Mouse (Mus musculus) forebrain, embryonic 10.5 days (tissue): ENCODE measurements at regions not wholly inside any gene's neighbourhood (a gene's known extent, or its start where the extent isn't known, plus 50 kb on each side); places are given as distances from the start of the nearest gene placed in this dataset.
"Not testable (repeated sequence)": the region's sequence is repeated elsewhere in the genome, so short reads cannot be mapped to it uniquely, and the experiment has no call there.

ENCODE experiments used
- DNase-seq: peaks from one replicate; pipeline ENCODE4 v3.0.0-alpha.2; 2017; ENCODE audit warnings: low spot score; ENCODE audit errors: extremely low spot score
- H3K27ac ChIP-seq: fragments of 300-500 bp; sonication (generic); 2 replicates; pipeline ENCODE4 v1.5.1; 2016; ENCODE audit warnings: mild to moderate bottlenecking
- H3K27me3 ChIP-seq: fragments of 300-500 bp; sonication (generic); 2 replicates; pipeline ENCODE4 v1.6.1; 2016; ENCODE audit warnings: mild to moderate bottlenecking; ENCODE audit not compliant: poor library complexity, severe bottlenecking
- H3K36me3 ChIP-seq: fragments of 300-500 bp; sonication (generic); replicated peaks from 2 replicates; pipeline ENCODE4 v1.6.1; 2016; ENCODE audit warnings: mild to moderate bottlenecking, moderate library complexity
- H3K4me1 ChIP-seq: fragments of 300-500 bp; sonication (generic); 2 replicates; pipeline ENCODE4 v1.6.1; 2016
- H3K4me3 ChIP-seq: fragments of 300-500 bp; sonication (generic); 2 replicates; pipeline ENCODE4 v1.5.1; 2016; ENCODE audit warnings: mild to moderate bottlenecking, moderate library complexity
- H3K9me3 ChIP-seq: fragments of 300-500 bp; sonication (generic); 2 replicates; pipeline ENCODE4 v1.6.1; 2016; ENCODE audit warnings: mild to moderate bottlenecking, moderate library complexity
- WGBS: fragments of 180-500 bp; shearing (Covaris S2); methylation state at CpG from one replicate; pipeline ENCODE4 v1.1.7; 2016; 5-methylcytosine and 5-hydroxymethylcytosine counted together

- H3K4me3 ChIP-seq = no peak overlapping the region
- 65% methylated on average over 1 of the region's 1 CpGs for WGBS
- DNase-seq = no peak
- H3K27me3 ChIP-seq = no peaks in the 10 kb centered on the region
- H3K4me1 ChIP-seq = no peaks in the 10 kb centered on the region
- no peak overlapping the region for H3K27ac ChIP-seq
- no peaks in the 10 kb centered on the region for H3K36me3 ChIP-seq
- no peaks in the 10 kb centered on the region for H3K9me3 ChIP-seq
Measured at GRCm38 (mm10) chr6:107052180-107052579, 252.3 kb upstream of the Crbn start.

- Histone ChIP-seq H3K36me3 (no peaks in the 10 kb centered on the region), H3K4me3 (no peak overlapping the region), H3K9me3 (0 out of 2 replicates have a peak, but pooled peaks cover 7% of the 10 kb centered on the region), H3K27ac (no peak overlapping the region), H3K4me1 (no peaks in the 10 kb centered on the region), H3K27me3 (no peaks in the 10 kb centered on the region)
- 84% methylated on average over 3 of the region's 3 CpGs for WGBS
- no peak for DNase-seq
Measured at GRCm38 (mm10) chr6:107059001-107059765, 259.3 kb upstream of the Crbn start.

GRCm38 (mm10) chr6:107062886-107063565 is 263.1 kb upstream of the Crbn start:
- Histone ChIP-seq H3K4me3 (no peak overlapping the region), H3K27me3 (no peaks in the 10 kb centered on the region), H3K36me3 (no peaks in the 10 kb centered on the region), H3K9me3 (0 out of 2 replicates have a peak, but pooled peaks cover 4% of the 10 kb centered on the region), H3K4me1 (no peaks in the 10 kb centered on the region), H3K27ac (no peak overlapping the region)
- no peak for DNase-seq
- 91% methylated on average over 6 of the region's 6 CpGs for WGBS

- Histone ChIP-seq H3K9me3 (no peaks in the 10 kb centered on the region), H3K4me3 (no peak overlapping the region), H3K4me1 (no peaks in the 10 kb centered on the region), H3K36me3 (no peaks in the 10 kb centered on the region), H3K27ac (no peak overlapping the region), H3K27me3 (no peaks in the 10 kb centered on the region)
- no peak for DNase-seq
- 91% methylated on average over 7 of the region's 7 CpGs for WGBS
Measured at GRCm38 (mm10) chr6:107070441-107070840, 270.6 kb upstream of the Crbn start.

GRCm38 (mm10) chr6:107092600-107092999 is 292.7 kb upstream of the Crbn start:
- Histone ChIP-seq H3K27ac (no peak overlapping the region), H3K4me1 (no peaks in the 10 kb centered on the region), H3K36me3 (no peaks in the 10 kb centered on the region), H3K9me3 (no peaks in the 10 kb centered on the region), H3K4me3 (no peak overlapping the region), H3K27me3 (no peaks in the 10 kb centered on the region)
- no peak for DNase-seq

- Histone ChIP-seq H3K27me3 (no peaks in the 10 kb centered on the region), H3K9me3 (no peaks in the 10 kb centered on the region), H3K4me3 (no peak overlapping the region), H3K4me1 (no peaks in the 10 kb centered on the region), H3K36me3 (no peaks in the 10 kb centered on the region), H3K27ac (no peak overlapping the region)
- 94% methylated on average over 1 of the region's 1 CpGs for WGBS
- no peak for DNase-seq
Measured at GRCm38 (mm10) chr6:107128716-107129115, 328.8 kb upstream of the Crbn start.

GRCm38 (mm10) chr6:107167736-107168491 is 361.7 kb upstream of the Lrrn1 start:
- Histone ChIP-seq H3K27ac (no peak overlapping the region), H3K36me3 (no peaks in the 10 kb centered on the region), H3K4me1 (no peaks in the 10 kb centered on the region), H3K27me3 (no peaks in the 10 kb centered on the region), H3K4me3 (no peak overlapping the region), H3K9me3 (no peaks in the 10 kb centered on the region)
- 70% methylated on average over 3 of the region's 3 CpGs for WGBS
- DNase-seq = no peak

GRCm38 (mm10) chr6:107218309-107218708 is 311.3 kb upstream of the Lrrn1 start:
- no peaks in the 10 kb centered on the region for H3K4me1 ChIP-seq
- no peaks in the 10 kb centered on the region for H3K9me3 ChIP-seq
- no peak for DNase-seq
- H3K4me3 ChIP-seq = no peak overlapping the region
- WGBS = 66% methylated on average over 2 of the region's 2 CpGs
- no peaks in the 10 kb centered on the region for H3K36me3 ChIP-seq
- no peaks in the 10 kb centered on the region for H3K27me3 ChIP-seq
- H3K27ac ChIP-seq = no peak overlapping the region

GRCm38 (mm10) chr6:107218721-107219120 is 310.8 kb upstream of the Lrrn1 start:
- Histone ChIP-seq H3K9me3 (no peaks in the 10 kb centered on the region), H3K4me3 (no peak overlapping the region), H3K27ac (no peak overlapping the region), H3K27me3 (no peaks in the 10 kb centered on the region), H3K36me3 (no peaks in the 10 kb centered on the region), H3K4me1 (no peaks in the 10 kb centered on the region)
- WGBS = 69% methylated on average over 4 of the region's 4 CpGs
- no peak for DNase-seq

GRCm38 (mm10) chr6:107222602-107223001 is 307.0 kb upstream of the Lrrn1 start:
- no peaks in the 10 kb centered on the region for H3K4me1 ChIP-seq
- WGBS = 74% methylated on average over 3 of the region's 3 CpGs
- no peaks in the 10 kb centered on the region for H3K27me3 ChIP-seq
- no peaks in the 10 kb centered on the region for H3K36me3 ChIP-seq
- no peaks in the 10 kb centered on the region for H3K9me3 ChIP-seq
- no peak overlapping the region for H3K27ac ChIP-seq
- H3K4me3 ChIP-seq = no peak overlapping the region
- no peak for DNase-seq

GRCm38 (mm10) chr6:107229843-107230242 is 299.7 kb upstream of the Lrrn1 start:
- H3K27ac ChIP-seq, H3K9me3 ChIP-seq, H3K4me1 ChIP-seq, H3K27me3 ChIP-seq, DNase-seq, H3K36me3 ChIP-seq, H3K4me3 ChIP-seq: not testable (repeated sequence)
- 91% methylated on average over 6 of the region's 6 CpGs for WGBS

GRCm38 (mm10) chr6:107237692-107238091 is 291.9 kb upstream of the Lrrn1 start:
- Histone ChIP-seq H3K27me3 (no peaks in the 10 kb centered on the region), H3K36me3 (no peaks in the 10 kb centered on the region), H3K9me3 (no peaks in the 10 kb centered on the region), H3K27ac (no peak overlapping the region), H3K4me1 (no peaks in the 10 kb centered on the region), H3K4me3 (no peak overlapping the region)
- 85% methylated on average over 3 of the region's 3 CpGs for WGBS
- DNase-seq = no peak

GRCm38 (mm10) chr6:107243981-107244380 is 285.6 kb upstream of the Lrrn1 start:
- no peak overlapping the region for H3K27ac ChIP-seq
- H3K4me3 ChIP-seq = no peak overlapping the region
- H3K9me3 ChIP-seq = no peaks in the 10 kb centered on the region
- no peaks in the 10 kb centered on the region for H3K4me1 ChIP-seq
- no peak for DNase-seq
- no peaks in the 10 kb centered on the region for H3K27me3 ChIP-seq
- H3K36me3 ChIP-seq = no peaks in the 10 kb centered on the region
- 97% methylated on average over 3 of the region's 3 CpGs for WGBS
